Mouse (Mus musculus) kidney, postnatal 4 days (tissue): ENCODE data around the gene Acsl3.
A peak's percentile ranks its signal among the peaks of the same experiment; 100 is the strongest.

Source experiments
- DNase-seq, 2 experiments: peaks; one replicate each; pipeline ENCODE4 v3.0.0; 2021; ENCODE audit warnings: mixed read lengths in 2 of 2

Gene Acsl3

GRCm38 (mm10) chr1:78745230-78745777 is 87.7 kb downstream of the Acsl3 start:
- peak; percentile 36 to 37 for DNase-seq
